Mouse (Mus musculus) erythroblast, embryonic 14.5 days (primary cell): ENCODE measurements around the gene Spata6. TPM values are rescaled to one million over a fixed set of nuclear protein-coding genes. Genes with fewer than 3 reads are reported as not detected.

Source experiments
- H3K27me3 ChIP-seq: 2 replicates; pipeline ENCODE4 v1.6.1; 2012; ENCODE audit warnings: inconsistent platforms; ENCODE audit not compliant: control insufficient read depth
- H3K36me3 ChIP-seq: 2 replicates; pipeline ENCODE4 v1.6.1; 2012; ENCODE audit warnings: mild to moderate bottlenecking, inconsistent platforms; ENCODE audit not compliant: control insufficient read depth
- H3K4me1 ChIP-seq: 2 replicates; pipeline ENCODE4 v1.6.1; 2012; ENCODE audit warnings: inconsistent platforms; ENCODE audit not compliant: control insufficient read depth
- H3K4me3 ChIP-seq: replicated peaks from 2 replicates; pipeline ENCODE3; 2012; ENCODE audit warnings: moderate library complexity, mild to moderate bottlenecking, inconsistent platforms
- H3K9me3 ChIP-seq: 2 replicates; pipeline ENCODE4 v1.6.1; 2012; ENCODE audit warnings: low read length, inconsistent platforms, mixed read lengths; ENCODE audit not compliant: control insufficient read depth
- GATA1 ChIP-seq: IDR thresholded peaks from 2 replicates; pipeline ENCODE4 v1.6.1; 2012; ENCODE audit warnings: low read length, inconsistent platforms, mixed read lengths
- TAL1 ChIP-seq: IDR thresholded peaks from 3 replicates; pipeline ENCODE4 v1.6.1; 2012; ENCODE audit warnings: low read length, inconsistent platforms, mixed read lengths
- polyA plus RNA-seq: library from polyadenylated mRNA; stranded (reverse); fragments of >175 nt; gene quantifications from 2 replicates; pipeline ENCODE4 v1.2.3, GENCODE M21; 2012

Gene Spata6
- polyA plus RNA-seq, 1 experiment, result 0.35 TPM

DNA sequence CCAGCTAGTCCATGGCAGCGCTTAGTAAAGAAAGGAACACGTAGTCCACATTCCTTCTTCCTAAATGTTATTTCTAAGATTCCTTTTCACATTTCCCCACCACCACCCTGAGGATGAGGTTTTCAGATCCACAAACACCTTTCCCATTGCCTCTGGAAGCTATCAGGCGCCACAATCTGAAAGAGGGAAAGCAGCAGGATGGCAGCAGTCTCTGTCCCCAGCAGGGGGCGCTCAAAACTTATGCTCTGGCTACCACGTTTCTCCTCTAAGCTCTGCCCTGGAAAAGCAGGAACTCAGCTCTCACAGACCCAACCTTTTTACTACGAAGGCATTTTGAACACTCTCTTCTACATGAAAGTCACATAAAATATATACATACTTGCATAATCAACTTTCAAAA is 32.2 kb upstream of the Spata6 start:
- TF ChIP-seq TAL1, result no peak
- TF ChIP-seq GATA1, result peak; percentile 78
- no peaks in the 10 kb centered on the region for H3K36me3 ChIP-seq
- H3K9me3 ChIP-seq, result no peaks in the 10 kb centered on the region
- H3K4me3 ChIP-seq, result no peak overlapping the region
- peaks cover 3% of the 10 kb centered on the region for H3K4me1 ChIP-seq
- no peaks in the 10 kb centered on the region for H3K27me3 ChIP-seq

DNA sequence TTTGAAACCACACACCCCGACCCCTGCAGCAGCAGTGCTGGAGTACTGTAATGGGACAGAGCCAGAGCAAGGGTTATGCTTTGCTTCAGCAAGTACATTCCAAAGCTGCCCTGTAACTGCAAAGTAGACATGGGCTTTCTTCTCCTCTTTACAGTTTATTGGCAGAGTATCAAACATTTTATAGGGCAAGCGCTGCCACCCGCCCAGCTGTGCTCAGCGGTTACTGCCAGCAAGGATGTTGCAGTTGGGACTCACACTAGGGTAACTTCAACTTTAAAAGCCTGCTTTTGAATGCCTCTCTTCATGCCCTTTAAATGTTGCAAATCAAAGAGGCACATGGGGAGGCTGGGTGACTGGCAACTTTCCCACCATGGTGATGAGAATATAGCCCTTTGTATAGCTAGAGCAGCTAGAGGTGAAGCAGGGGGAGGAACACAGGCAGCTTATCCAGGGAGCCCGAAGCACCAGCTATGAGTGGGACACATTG is 28.7 kb upstream of the Spata6 start:
- H3K4me3 ChIP-seq, result no peak overlapping the region
- H3K9me3 ChIP-seq, result no peaks in the 10 kb centered on the region
- no peaks in the 10 kb centered on the region for H3K27me3 ChIP-seq
- H3K36me3 ChIP-seq, result no peaks in the 10 kb centered on the region
- peaks cover 3% of the 10 kb centered on the region for H3K4me1 ChIP-seq
- TF ChIP-seq GATA1, result no peak
- no peak for TF ChIP-seq TAL1

- no peaks in the 10 kb centered on the region for H3K27me3 ChIP-seq
- H3K4me1 ChIP-seq, result no peaks in the 10 kb centered on the region
- TF ChIP-seq TAL1 (no peak), GATA1 (no peak)
- H3K9me3 ChIP-seq, result no peaks in the 10 kb centered on the region
- no peak overlapping the region for H3K4me3 ChIP-seq
- no peaks in the 10 kb centered on the region for H3K36me3 ChIP-seq
Measured at GRCm38 (mm10) chr4:111701381-111701780, 18.4 kb upstream of the Spata6 start.

GRCm38 (mm10) chr4:111704126-111704525 is 15.7 kb upstream of the Spata6 start:
- Histone ChIP-seq H3K9me3 (no peaks in the 10 kb centered on the region), H3K27me3 (no peaks in the 10 kb centered on the region), H3K36me3 (no peaks in the 10 kb centered on the region), H3K4me1 (no peaks in the 10 kb centered on the region), H3K4me3 (no peak overlapping the region)
- no peak for TF ChIP-seq GATA1
- TF ChIP-seq TAL1, result no peak

GRCm38 (mm10) chr4:111704975-111705374 is 14.8 kb upstream of the Spata6 start:
- TF ChIP-seq TAL1 (no peak), GATA1 (no peak)
- no peaks in the 10 kb centered on the region for H3K36me3 ChIP-seq
- H3K4me1 ChIP-seq, result no peaks in the 10 kb centered on the region
- H3K4me3 ChIP-seq, result no peak overlapping the region
- no peaks in the 10 kb centered on the region for H3K27me3 ChIP-seq
- H3K9me3 ChIP-seq, result no peaks in the 10 kb centered on the region

GRCm38 (mm10) chr4:111719296-111719695 is 488 bp upstream of the Spata6 start:
- no peaks in the 10 kb centered on the region; the same call in 1 of the 2 replicates for H3K27me3 ChIP-seq
- TF ChIP-seq TAL1 (no peak), GATA1 (no peak)
- no peaks in the 10 kb centered on the region for H3K9me3 ChIP-seq
- H3K4me3 ChIP-seq, result peak overlapping the region; percentile 73
- H3K4me1 ChIP-seq, result peaks cover 13% of the 10 kb centered on the region
- no peaks in the 10 kb centered on the region for H3K36me3 ChIP-seq

DNA sequence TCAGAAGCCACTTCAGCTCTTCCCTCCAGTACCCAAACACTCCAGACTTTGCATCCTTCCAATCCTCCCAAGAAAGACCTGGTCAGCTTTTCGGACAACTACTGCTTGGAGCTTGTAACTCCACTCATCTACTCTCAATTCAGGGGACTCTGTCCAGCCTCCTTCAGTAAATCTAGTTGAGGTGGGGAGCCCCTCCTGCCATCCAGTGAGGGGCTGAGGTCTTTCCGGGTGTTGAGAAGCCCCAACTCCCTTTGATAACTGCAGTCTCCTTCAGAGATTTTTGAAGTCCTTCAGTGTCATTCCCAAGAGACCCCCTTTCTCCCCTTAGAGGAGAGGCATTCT is 849 bp downstream of the Spata6 start:
- no peaks in the 10 kb centered on the region; the same call in 1 of the 2 replicates for H3K27me3 ChIP-seq
- no peaks in the 10 kb centered on the region for H3K36me3 ChIP-seq
- peak overlapping the region; percentile 73 for H3K4me3 ChIP-seq
- no peaks in the 10 kb centered on the region for H3K9me3 ChIP-seq
- TF ChIP-seq GATA1 (no peak), TAL1 (no peak)
- H3K4me1 ChIP-seq, result peaks cover 13% of the 10 kb centered on the region

GRCm38 (mm10) chr4:111721121-111721840 is 1.5 kb downstream of the Spata6 start:
- Histone ChIP-seq H3K9me3 (no peaks in the 10 kb centered on the region), H3K4me1 (peaks cover 13% of the 10 kb centered on the region), H3K4me3 (peak overlapping the region; percentile 12), H3K27me3 (no peaks in the 10 kb centered on the region; the same call in 1 of the 2 replicates), H3K36me3 (no peaks in the 10 kb centered on the region)
- TF ChIP-seq GATA1 (no peak), TAL1 (no peak)

DNA sequence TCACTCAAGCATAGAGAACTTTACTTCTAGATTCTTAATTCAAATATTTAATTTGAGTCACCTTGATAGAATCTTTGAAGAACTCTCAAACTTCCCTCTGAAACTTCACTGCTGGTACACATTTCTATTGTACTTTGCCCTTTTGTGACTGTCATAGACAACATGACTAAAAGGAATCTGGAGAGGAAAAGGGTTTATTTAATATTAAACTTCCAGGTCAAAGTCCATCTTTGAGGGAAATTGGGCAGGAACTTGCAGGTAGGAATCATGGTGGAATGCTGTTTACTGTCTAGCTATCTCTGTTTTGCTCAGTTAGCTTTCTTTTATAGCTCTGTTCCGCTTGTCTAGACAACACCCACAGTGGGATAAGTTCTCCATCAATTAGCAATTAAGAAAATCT is 17.8 kb downstream of the Spata6 start:
- Histone ChIP-seq H3K27me3 (no peaks in the 10 kb centered on the region), H3K4me3 (no peak overlapping the region), H3K4me1 (no peaks in the 10 kb centered on the region), H3K9me3 (no peaks in the 10 kb centered on the region), H3K36me3 (no peaks in the 10 kb centered on the region)
- TF ChIP-seq GATA1 (no peak), TAL1 (no peak)
